Mouse (Mus musculus): Measurements from ENCODE around the gene Wbp1.

GRCm38 (mm10) chr6:83131469-83132034 is 10.2 kb upstream of the Wbp1 start:
- TF ChIP-seq CTCF (IDR thresholded peaks at IDR 0.05; ENCODE audit: borderline replicate concordance, insufficient read depth, low read length) (no peak), POLR2A (IDR thresholded peaks at IDR 0.05; ENCODE audit: low read depth, low read length) (peak; percentile 27; the same call in 1 of the 2 replicates)
